Mouse (Mus musculus) hindbrain, embryonic 13.5 days (tissue): ENCODE data around the gene Lrrc3c. TPM values are rescaled to one million over a fixed set of nuclear protein-coding genes. Genes with fewer than 3 reads are reported as not detected.
A peak's percentile ranks its signal among the peaks of the same experiment; 100 is the strongest.

Experiments used
- ATAC-seq: fragments of 200-750 bp; cut with Nextera tagmentation; 2 replicates; pipeline ENCODE4 v1.8.0; 2017; ENCODE audit warnings: moderate TSS enrichment; ENCODE audit not compliant: low FRiP score
- H3K27ac ChIP-seq: fragments of 300-500 bp; sonication (generic); 2 replicates; pipeline ENCODE4 v1.5.1; 2015; ENCODE audit warnings: inconsistent platforms, mild to moderate bottlenecking, moderate library complexity
- H3K27me3 ChIP-seq: fragments of 300-500 bp; sonication (generic); 2 replicates; pipeline ENCODE4 v1.6.1; 2015; ENCODE audit warnings: mild to moderate bottlenecking, inconsistent platforms
- H3K36me3 ChIP-seq: fragments of 300-500 bp; sonication (generic); 2 replicates; pipeline ENCODE4 v1.6.1; 2015; ENCODE audit warnings: mild to moderate bottlenecking, inconsistent platforms
- H3K4me1 ChIP-seq: fragments of 300-500 bp; sonication (generic); replicated peaks from 2 replicates; pipeline ENCODE4 v1.6.1; 2015; ENCODE audit warnings: inconsistent platforms
- H3K4me2 ChIP-seq: fragments of 300-500 bp; sonication (generic); 2 replicates; pipeline ENCODE4 v1.6.1; 2015; ENCODE audit warnings: inconsistent platforms, mild to moderate bottlenecking, moderate library complexity
- H3K4me3 ChIP-seq: fragments of 300-500 bp; sonication (generic); 2 replicates; pipeline ENCODE4 v1.5.1; 2015; ENCODE audit warnings: mild to moderate bottlenecking, inconsistent platforms
- H3K9ac ChIP-seq: fragments of 300-500 bp; sonication (generic); 2 replicates; pipeline ENCODE4 v1.6.1; 2015; ENCODE audit warnings: mild to moderate bottlenecking, inconsistent platforms
- H3K9me3 ChIP-seq: fragments of 300-500 bp; sonication (generic); 2 replicates; pipeline ENCODE4 v1.6.1; 2016; ENCODE audit warnings: inconsistent platforms
- WGBS: fragments of 180-500 bp; shearing (Covaris S2); methylation state at CpG from one replicate; pipeline ENCODE4 v1.1.7; 2015; 5-methylcytosine and 5-hydroxymethylcytosine counted together
- polyA plus RNA-seq: library from polyadenylated mRNA; unstranded; fragments of >200 nt; fragmentation: Nextera tagmentation; extraction: Ambion mirVana; gene quantifications from 2 replicates; pipeline ENCODE4 v1.2.1, GENCODE M21; 2015

The Lrrc3c gene
- not detected in 2 replicates for polyA plus RNA-seq

DNA sequence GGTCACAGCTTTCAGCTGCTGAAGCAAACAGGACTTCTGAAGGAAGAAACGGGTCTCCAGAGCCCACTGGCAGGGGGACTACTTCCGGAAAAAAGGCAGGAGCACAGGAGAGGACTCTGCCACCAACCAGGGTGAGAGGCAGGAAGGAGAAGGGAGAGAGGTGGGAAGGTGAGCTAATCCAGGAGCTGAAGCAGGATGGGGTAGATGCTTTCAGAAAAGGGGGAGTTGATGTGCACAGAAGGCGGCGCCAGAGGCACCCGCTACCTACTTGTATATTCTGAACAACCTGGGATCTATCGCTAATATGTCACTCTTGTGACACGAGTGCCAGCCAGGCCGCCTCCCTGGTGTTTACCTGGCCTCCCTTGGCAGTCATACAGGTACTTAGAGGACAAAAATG, at the start of gene Lrrc3c:
Gene Lrrc3c, plus strand, starts transcription at position 301 of the 400 bp plus-strand sequence.
- peaks cover 49% of the 10 kb centered on the region for H3K27me3 ChIP-seq
- H3K4me1 ChIP-seq: peaks cover 13% of the 10 kb centered on the region; the same call in 1 of the 2 replicates
- H3K27ac ChIP-seq: no peak within 1 kb of the TSS
- H3K4me3 ChIP-seq: no peak within 1 kb of the TSS
- ATAC-seq: no peak
- H3K4me2 ChIP-seq: no peak within 1 kb of the TSS
- WGBS: 88% methylated on average over 8 of the region's 8 CpGs
- H3K9ac ChIP-seq: 0 out of 2 replicates have a peak within 1 kb of the TSS, but pooled peaks have one; percentile 13
- H3K9me3 ChIP-seq: no peaks in the 10 kb centered on the region
- no peaks in the 10 kb centered on the region for H3K36me3 ChIP-seq

GRCm38 (mm10) chr11:98549363-98549762, 48.7 kb upstream of the Lrrc3c start:
- Histone ChIP-seq H3K27ac (no peak overlapping the region), H3K27me3 (peaks cover 60% of the 10 kb centered on the region), H3K9me3 (0 out of 2 replicates have a peak, but pooled peaks cover 3% of the 10 kb centered on the region), H3K4me1 (peaks cover 19% of the 10 kb centered on the region), H3K4me2 (no peak overlapping the region), H3K36me3 (no peaks in the 10 kb centered on the region), H3K4me3 (no peak overlapping the region), H3K9ac (no peak overlapping the region)
- 69% methylated on average over 4 of the region's 4 CpGs for WGBS
- ATAC-seq: no peak

DNA sequence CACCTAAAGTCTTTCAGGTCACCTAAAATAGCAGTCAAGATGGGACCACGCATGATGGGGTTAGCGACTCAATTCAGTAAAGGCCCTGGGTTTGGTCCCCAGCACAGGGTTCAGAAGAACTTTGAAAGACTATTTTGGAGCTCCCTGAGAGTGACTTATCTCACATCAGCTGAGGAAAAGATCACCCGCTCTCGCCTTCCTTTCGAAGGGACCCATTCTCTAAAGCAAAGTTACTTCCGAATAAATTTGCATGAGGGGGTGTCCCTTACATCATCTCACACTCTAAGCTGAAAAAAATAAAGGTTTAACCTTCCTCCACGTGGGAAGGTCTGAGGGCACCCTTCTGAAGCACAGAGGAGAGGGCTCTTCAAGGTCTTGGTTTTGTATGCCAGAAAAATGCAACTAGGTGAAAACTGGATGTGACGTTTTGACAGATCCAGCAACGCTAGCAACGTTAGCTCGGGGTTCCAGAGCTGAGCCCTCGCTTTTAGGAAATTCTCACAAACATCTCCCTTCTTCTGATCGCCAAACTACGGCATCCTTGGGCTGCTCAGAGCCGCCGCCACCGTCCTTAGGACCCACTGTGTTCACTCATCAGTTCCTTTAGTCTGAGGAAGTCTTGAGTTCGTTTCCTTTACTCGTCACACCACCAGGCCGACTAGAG, 47.6 kb upstream of the Lrrc3c start:
- H3K4me3 ChIP-seq: peak overlapping the region; percentile 65
- WGBS: 19% methylated on average over 20 of the region's 20 CpGs
- 0 out of 2 replicates have a peak, but pooled peaks cover 3% of the 10 kb centered on the region for H3K9me3 ChIP-seq
- H3K4me1 ChIP-seq: peaks cover 16% of the 10 kb centered on the region
- peak overlapping the region; percentile 80; the same call in 1 of the 2 replicates for H3K9ac ChIP-seq
- no peak for ATAC-seq
- H3K27me3 ChIP-seq: peaks cover 50% of the 10 kb centered on the region
- H3K27ac ChIP-seq: no peak overlapping the region
- H3K36me3 ChIP-seq: no peaks in the 10 kb centered on the region
- H3K4me2 ChIP-seq: peak overlapping the region; percentile 65

- peak within 1 kb of the TSS; percentile 94 for H3K27ac ChIP-seq
- peak within 1 kb of the TSS; percentile 80 for H3K9ac ChIP-seq
- H3K27me3 ChIP-seq: peaks cover 43% of the 10 kb centered on the region
- H3K4me2 ChIP-seq: peak within 1 kb of the TSS; percentile 65
- peaks cover 11% of the 10 kb centered on the region; the same call in 1 of the 2 replicates for H3K4me1 ChIP-seq
- H3K36me3 ChIP-seq: no peaks in the 10 kb centered on the region
- peak; percentile 98 for ATAC-seq
- H3K9me3 ChIP-seq: 0 out of 2 replicates have a peak, but pooled peaks cover 3% of the 10 kb centered on the region
- H3K4me3 ChIP-seq: peak within 1 kb of the TSS; percentile 65
- under 1% methylated on average over 51 of the region's 51 CpGs for WGBS
These were observed 46.9 kb upstream of the Lrrc3c start, which contains the start of gene Zpbp2 for GRCm38 (mm10) chr11:98550975-98551828. TSS of gene Zpbp2 (plus strand) at chr11:98551097.

DNA sequence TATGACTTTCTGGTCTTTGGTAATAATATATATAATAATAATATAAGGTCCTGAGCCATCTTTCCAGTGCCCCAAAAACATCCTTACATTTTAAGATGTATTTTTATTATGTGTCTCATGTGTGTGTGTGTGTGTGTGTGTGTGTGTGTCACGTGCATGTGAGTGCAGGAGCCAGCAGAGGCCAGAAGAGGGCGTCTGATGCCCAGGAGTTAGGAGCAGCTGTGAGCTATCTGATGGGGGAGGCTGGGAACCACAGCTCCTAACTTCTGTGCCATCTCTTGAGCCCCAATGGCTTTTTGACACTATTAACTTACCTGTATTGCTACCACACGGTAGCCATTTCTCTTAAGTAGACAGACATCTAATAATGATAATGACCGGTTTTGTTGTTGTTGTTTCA, 44.1 kb upstream of the Lrrc3c start:
- Histone ChIP-seq H3K27ac (no peak overlapping the region), H3K36me3 (no peaks in the 10 kb centered on the region), H3K27me3 (peaks cover 15% of the 10 kb centered on the region), H3K4me2 (no peak overlapping the region), H3K9me3 (0 out of 2 replicates have a peak, but pooled peaks cover 3% of the 10 kb centered on the region), H3K9ac (no peak overlapping the region), H3K4me3 (no peak overlapping the region), H3K4me1 (peaks cover 11% of the 10 kb centered on the region; the same call in 1 of the 2 replicates)
- WGBS: 92% methylated on average over 4 of the region's 4 CpGs
- no peak for ATAC-seq

DNA sequence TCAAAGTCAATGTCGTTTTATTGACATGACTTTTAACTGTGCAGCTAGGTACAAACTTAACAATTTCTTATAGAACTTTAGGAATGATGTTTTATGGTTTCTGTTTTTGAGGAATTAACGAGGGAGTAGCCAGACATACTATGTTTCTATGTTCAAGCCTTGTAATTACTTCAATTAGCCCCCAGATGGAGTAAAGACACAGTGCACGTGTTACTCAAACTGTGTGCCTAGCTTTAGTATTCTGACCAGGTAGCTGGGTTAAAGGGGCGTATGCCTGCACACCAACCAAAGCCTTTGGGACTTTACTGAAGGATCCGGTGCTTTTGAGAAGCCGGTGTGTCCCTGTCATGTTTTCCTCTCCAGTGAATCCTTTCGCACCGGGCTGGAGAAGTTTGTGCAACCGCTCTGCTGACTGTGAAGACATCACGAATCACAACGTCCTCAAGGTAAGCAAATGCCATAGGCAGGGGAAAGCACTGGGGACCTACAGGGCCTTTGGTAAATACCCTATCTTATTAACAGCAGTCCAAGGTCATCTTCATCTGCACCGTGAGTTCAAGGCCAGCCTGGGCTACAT, 42.9 kb upstream of the Lrrc3c start:
- no peak overlapping the region for H3K27ac ChIP-seq
- H3K9me3 ChIP-seq: 0 out of 2 replicates have a peak, but pooled peaks cover 3% of the 10 kb centered on the region
- ATAC-seq: no peak
- WGBS: 66% methylated on average over 12 of the region's 12 CpGs
- no peak overlapping the region for H3K4me2 ChIP-seq
- H3K4me3 ChIP-seq: no peak overlapping the region
- peaks cover 3% of the 10 kb centered on the region for H3K27me3 ChIP-seq
- H3K4me1 ChIP-seq: peaks cover 11% of the 10 kb centered on the region; the same call in 1 of the 2 replicates
- no peak overlapping the region for H3K9ac ChIP-seq
- H3K36me3 ChIP-seq: no peaks in the 10 kb centered on the region

DNA sequence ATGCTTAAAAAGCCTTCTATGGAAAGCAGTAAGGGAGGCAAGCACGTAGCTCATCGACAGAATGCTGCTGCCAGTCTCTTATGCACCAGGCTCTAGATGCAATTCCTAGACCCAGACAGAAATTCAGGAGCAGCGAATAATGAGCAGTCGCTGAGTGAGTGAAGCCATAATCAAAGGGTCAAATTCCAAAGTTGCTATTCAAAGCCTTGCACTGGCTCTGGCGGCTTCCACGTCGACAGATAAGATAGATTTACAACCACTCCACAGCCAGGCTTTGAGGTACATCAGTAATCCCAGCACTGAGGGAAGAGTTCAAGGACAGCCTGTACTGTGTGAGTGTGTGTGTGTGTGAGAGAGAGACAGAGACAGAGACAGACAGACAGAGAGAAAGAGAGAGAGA, 37.1 kb upstream of the Lrrc3c start:
- Histone ChIP-seq H3K27ac (no peak overlapping the region), H3K4me2 (no peak overlapping the region), H3K4me3 (no peak overlapping the region), H3K27me3 (no peaks in the 10 kb centered on the region), H3K4me1 (no peaks in the 10 kb centered on the region), H3K9me3 (no peaks in the 10 kb centered on the region), H3K9ac (no peak overlapping the region), H3K36me3 (no peaks in the 10 kb centered on the region)
- 45% methylated on average over 7 of the region's 7 CpGs for WGBS
- ATAC-seq: no peak

DNA sequence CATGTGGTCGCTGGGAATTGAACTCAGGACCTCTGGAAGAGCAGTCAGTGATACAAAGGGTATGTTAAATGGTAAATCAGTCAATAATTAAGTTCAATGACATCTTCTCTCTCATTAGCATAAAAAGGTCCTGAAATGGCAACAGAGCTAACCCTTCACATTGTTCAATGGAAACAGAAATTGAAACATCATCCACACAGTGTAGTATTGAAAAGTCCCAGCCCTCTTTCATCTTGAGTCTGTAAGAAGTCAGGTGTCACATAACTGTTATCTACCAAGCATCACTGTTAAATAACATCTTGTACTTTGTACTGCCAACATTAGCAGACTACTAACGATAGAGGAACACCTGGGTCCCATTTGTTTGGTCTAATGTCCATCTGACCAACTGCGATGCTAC, 35.1 kb upstream of the Lrrc3c start:
- Histone ChIP-seq H3K4me3 (no peak overlapping the region), H3K9me3 (no peaks in the 10 kb centered on the region), H3K36me3 (no peaks in the 10 kb centered on the region), H3K9ac (no peak overlapping the region), H3K27me3 (no peaks in the 10 kb centered on the region), H3K4me1 (no peaks in the 10 kb centered on the region), H3K27ac (no peak overlapping the region), H3K4me2 (no peak overlapping the region)
- no peak for ATAC-seq
- WGBS: 86% methylated on average over 3 of the region's 3 CpGs

DNA sequence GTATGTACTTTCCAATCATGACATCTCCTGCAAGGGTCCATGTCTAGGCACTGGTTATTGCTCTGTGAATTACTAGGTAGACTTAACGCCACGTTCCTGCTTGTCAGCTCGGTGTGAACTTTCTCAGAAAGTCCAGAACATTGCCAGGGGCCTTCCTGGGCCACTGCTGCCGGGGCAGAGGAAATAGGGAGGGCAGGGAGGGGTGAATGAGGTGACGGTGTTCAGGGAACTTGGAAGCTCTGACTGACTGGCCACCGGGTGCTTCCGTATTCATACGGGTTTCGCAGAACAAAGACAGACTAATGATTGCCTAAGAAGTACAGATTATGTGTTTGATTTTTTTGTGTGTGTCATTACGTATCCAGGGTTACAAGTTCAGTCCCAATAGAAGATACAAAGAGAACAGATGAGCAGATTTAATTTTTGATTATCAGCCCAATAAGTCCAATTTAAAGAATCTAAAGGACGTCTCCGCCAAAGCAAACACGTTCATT, 34.1 kb upstream of the Lrrc3c start:
- H3K9ac ChIP-seq: no peak overlapping the region
- H3K36me3 ChIP-seq: no peaks in the 10 kb centered on the region
- H3K27ac ChIP-seq: no peak overlapping the region
- H3K4me2 ChIP-seq: no peak overlapping the region
- ATAC-seq: no peak
- H3K4me1 ChIP-seq: no peaks in the 10 kb centered on the region
- no peaks in the 10 kb centered on the region for H3K27me3 ChIP-seq
- H3K4me3 ChIP-seq: no peak overlapping the region
- H3K9me3 ChIP-seq: no peaks in the 10 kb centered on the region
- 80% methylated on average over 13 of the region's 13 CpGs for WGBS

DNA sequence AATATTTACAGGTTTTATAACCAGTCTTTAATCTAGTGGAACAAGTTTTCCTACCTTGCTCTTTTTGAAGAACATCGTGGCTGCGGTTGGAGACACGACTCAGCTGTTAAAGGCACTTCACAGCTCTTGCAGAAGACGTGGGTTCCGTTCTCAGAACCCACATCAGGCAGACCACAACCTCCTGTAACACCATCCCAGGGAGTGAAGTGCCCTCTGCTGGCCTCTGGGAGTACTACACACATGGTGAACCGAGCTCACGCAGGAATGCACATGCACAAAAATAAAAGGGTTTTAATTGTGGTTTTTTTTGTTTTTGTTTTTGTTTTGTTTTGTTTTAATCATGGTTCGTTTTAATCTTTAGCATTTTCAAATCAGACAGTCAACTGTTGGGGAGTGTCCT, 29.8 kb upstream of the Lrrc3c start:
- Histone ChIP-seq H3K27ac (no peak overlapping the region), H3K9me3 (no peaks in the 10 kb centered on the region), H3K36me3 (no peaks in the 10 kb centered on the region), H3K4me3 (no peak overlapping the region), H3K4me2 (no peak overlapping the region), H3K9ac (no peak overlapping the region), H3K27me3 (no peaks in the 10 kb centered on the region), H3K4me1 (no peaks in the 10 kb centered on the region)
- WGBS: 89% methylated on average over 8 of the region's 8 CpGs
- ATAC-seq: no peak

DNA sequence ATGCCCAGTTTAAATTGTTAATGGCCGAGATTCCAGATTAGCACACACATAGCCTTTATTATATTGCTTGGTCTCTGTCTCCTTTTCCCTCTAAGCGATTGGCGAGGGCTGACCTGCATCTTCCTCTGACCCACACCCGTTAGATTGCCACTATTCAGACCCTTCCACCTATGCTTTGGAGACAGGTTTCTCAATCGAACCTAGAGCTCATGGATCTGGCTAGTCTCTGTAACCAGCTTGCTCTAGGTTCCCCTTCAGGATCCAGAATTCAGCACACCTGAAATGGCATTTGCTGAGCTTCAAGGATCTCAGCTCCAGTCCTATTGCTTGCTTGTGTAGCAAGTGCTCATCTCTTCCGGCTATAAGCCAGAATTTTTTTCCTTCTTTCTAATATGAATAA, 28.6 kb upstream of the Lrrc3c start:
- no peak overlapping the region for H3K4me3 ChIP-seq
- H3K36me3 ChIP-seq: no peaks in the 10 kb centered on the region
- no peak for ATAC-seq
- WGBS: 77% methylated on average over 6 of the region's 6 CpGs
- H3K27ac ChIP-seq: no peak overlapping the region
- H3K27me3 ChIP-seq: no peaks in the 10 kb centered on the region
- no peak overlapping the region for H3K4me2 ChIP-seq
- no peaks in the 10 kb centered on the region for H3K4me1 ChIP-seq
- H3K9me3 ChIP-seq: no peaks in the 10 kb centered on the region
- no peak overlapping the region for H3K9ac ChIP-seq

DNA sequence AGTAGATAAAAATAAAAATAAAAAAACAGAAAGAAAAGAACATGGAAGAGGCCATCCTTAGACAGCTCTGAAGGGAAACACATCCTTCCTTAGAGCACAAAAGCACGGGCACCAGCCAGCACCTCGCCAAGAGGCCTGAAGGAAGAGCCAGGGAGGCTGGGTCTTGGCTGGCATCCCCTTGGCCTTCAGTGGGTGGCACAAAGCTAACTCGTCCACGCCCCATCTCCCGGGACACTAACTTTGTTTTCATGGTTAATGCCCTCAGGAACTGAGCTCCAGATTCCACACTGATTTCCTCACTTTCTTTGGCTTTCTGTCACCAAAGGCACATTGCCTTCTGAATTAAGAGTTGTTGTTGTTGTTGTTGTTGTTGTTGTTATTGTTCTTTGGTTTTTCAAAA, 20.3 kb upstream of the Lrrc3c start:
- peaks cover 31% of the 10 kb centered on the region for H3K36me3 ChIP-seq
- H3K9ac ChIP-seq: no peak overlapping the region
- ATAC-seq: no peak
- H3K9me3 ChIP-seq: no peaks in the 10 kb centered on the region
- no peak overlapping the region for H3K27ac ChIP-seq
- no peaks in the 10 kb centered on the region for H3K27me3 ChIP-seq
- 85% methylated on average over 5 of the region's 5 CpGs for WGBS
- no peaks in the 10 kb centered on the region; the same call in 1 of the 2 replicates for H3K4me1 ChIP-seq
- no peak overlapping the region for H3K4me3 ChIP-seq
- H3K4me2 ChIP-seq: no peak overlapping the region
